Mouse (Mus musculus) bone marrow macrophage, adult 2 months (primary cell): ENCODE measurements around the gene Dapk3. TPM values are rescaled to one million over a fixed set of nuclear protein-coding genes. Genes with fewer than 3 reads are reported as not detected.

Experiments
- H3K27ac ChIP-seq: 2 replicates; pipeline ENCODE4 v1.5.1; 2012; ENCODE audit warnings: low read depth, low read length; ENCODE audit not compliant: insufficient read depth
- H3K4me1 ChIP-seq: 2 replicates; pipeline ENCODE4 v1.6.1; 2012; ENCODE audit warnings: low read length; ENCODE audit not compliant: control insufficient read depth, insufficient read depth
- H3K4me3 ChIP-seq: 2 replicates; pipeline ENCODE4 v1.5.1; 2012; ENCODE audit warnings: mild to moderate bottlenecking, low read length, moderate library complexity; ENCODE audit not compliant: insufficient read depth
- CTCF ChIP-seq: IDR thresholded peaks from 2 replicates; pipeline ENCODE4 v1.5.1; 2012; ENCODE audit warnings: low read depth, mild to moderate bottlenecking, low read length, moderate library complexity
- POLR2A ChIP-seq: IDR thresholded peaks from 2 replicates; pipeline ENCODE4 v1.6.1; 2012; ENCODE audit warnings: mild to moderate bottlenecking, low read depth, low read length, borderline replicate concordance
- polyA plus RNA-seq: library from polyadenylated mRNA; stranded (reverse); fragments of >200 nt; gene quantifications from 2 replicates; pipeline ENCODE4 v1.2.4, GENCODE M21; 2012; ENCODE audit not compliant: missing spikeins, insufficient read depth, insufficient read length

The Dapk3 gene
- polyA plus RNA-seq, 1 experiment = 36.4 TPM

- TF ChIP-seq POLR2A (no peak), CTCF (no peak)
- Histone ChIP-seq H3K27ac (peak overlapping the region; percentile 89; the same call in 1 of the 2 replicates), H3K4me3 (peak overlapping the region; percentile 95), H3K4me1 (peaks cover 36% of the 10 kb centered on the region)
These were observed 43.8 kb upstream of the Dapk3 start for GRCm38 (mm10) chr10:81138821-81139528.

- peaks cover 36% of the 10 kb centered on the region for H3K4me1 ChIP-seq
- H3K27ac ChIP-seq = no peak overlapping the region
These were observed 43.3 kb upstream of the Dapk3 start for GRCm38 (mm10) chr10:81139529-81139846.

GRCm38 (mm10) chr10:81140005-81140404 lies 42.8 kb upstream of the Dapk3 start:
- H3K4me3 ChIP-seq = peak overlapping the region; percentile 95
- TF ChIP-seq POLR2A (no peak), CTCF (no peak)
- H3K27ac ChIP-seq = no peak overlapping the region
- peaks cover 36% of the 10 kb centered on the region for H3K4me1 ChIP-seq

More at GRCm38 (mm10) chr10:81139529-81139846, 43.3 kb upstream of the Dapk3 start:
- H3K4me3 ChIP-seq = peak overlapping the region; percentile 95
- TF ChIP-seq CTCF (no peak), POLR2A (no peak)

- H3K4me3 ChIP-seq = peak overlapping the region; percentile 95
- H3K27ac ChIP-seq = no peak overlapping the region
- TF ChIP-seq POLR2A = no peak
- no peak for TF ChIP-seq CTCF
- H3K4me1 ChIP-seq = peaks cover 41% of the 10 kb centered on the region
These were observed 41.9 kb upstream of the Dapk3 start for GRCm38 (mm10) chr10:81140717-81141454.

GRCm38 (mm10) chr10:81141455-81142210 lies 41.2 kb upstream of the Dapk3 start:
- Histone ChIP-seq H3K4me3 (0 out of 2 replicates have a peak overlapping the region, but pooled peaks have one; percentile 13), H3K27ac (no peak overlapping the region), H3K4me1 (peaks cover 47% of the 10 kb centered on the region)
- TF ChIP-seq POLR2A = no peak
- TF ChIP-seq CTCF = no peak

GRCm38 (mm10) chr10:81142551-81142981 lies 40.2 kb upstream of the Dapk3 start:
- Histone ChIP-seq H3K4me3 (0 out of 2 replicates have a peak overlapping the region, but pooled peaks have one; percentile 9), H3K4me1 (peaks cover 50% of the 10 kb centered on the region), H3K27ac (peak overlapping the region; percentile 25)
- TF ChIP-seq CTCF (no peak), POLR2A (no peak)

- H3K27ac ChIP-seq = peak overlapping the region; percentile 25
- peaks cover 50% of the 10 kb centered on the region for H3K4me1 ChIP-seq
- no peak overlapping the region for H3K4me3 ChIP-seq
- TF ChIP-seq POLR2A = no peak
- no peak for TF ChIP-seq CTCF
These were observed 39.6 kb upstream of the Dapk3 start for GRCm38 (mm10) chr10:81143157-81143633.

GRCm38 (mm10) chr10:81143845-81144437 lies 38.9 kb upstream of the Dapk3 start:
- no peak overlapping the region for H3K4me3 ChIP-seq

GRCm38 (mm10) chr10:81144667-81145066 lies 38.1 kb upstream of the Dapk3 start:
- Histone ChIP-seq H3K4me1 (peaks cover 43% of the 10 kb centered on the region), H3K4me3 (no peak overlapping the region), H3K27ac (no peak overlapping the region)
- TF ChIP-seq CTCF (no peak), POLR2A (no peak)

More at GRCm38 (mm10) chr10:81143845-81144437, 38.9 kb upstream of the Dapk3 start:
- Histone ChIP-seq H3K4me1 (peaks cover 50% of the 10 kb centered on the region), H3K27ac (no peak overlapping the region)
- TF ChIP-seq CTCF (no peak), POLR2A (no peak)
